Mouse (Mus musculus): Measurements from ENCODE around the gene Ccn5. TPM values are rescaled to one million over a fixed set of nuclear protein-coding genes. Genes with fewer than 3 reads are reported as not detected.

The Ccn5 gene
- total and polyA plus RNA-seq, 2 experiments from 2014 or later: 0.33 to 0.58 TPM

- ATAC-seq: peak; percentile 76; the same call in 1 of the 2 replicates
- Histone ChIP-seq H3K36me3 (ENCODE audit: insufficient read depth, low read length) (no peaks in the 10 kb centered on the region), H3K27ac (no peak overlapping the region), H3K27me3 (ENCODE audit: insufficient read depth, low read length) (no peaks in the 10 kb centered on the region), H3K4me1 (ENCODE audit: insufficient read depth, low read length) (no peaks in the 10 kb centered on the region), H3K9ac (replicated peaks; ENCODE audit: low read length) (no peak overlapping the region), H3K4me2 (ENCODE audit: low read depth, low read length) (no peak overlapping the region), H3K4me3 (ENCODE audit: low read length) (no peak overlapping the region), H3K9me3 (ENCODE audit: low read length) (no peaks in the 10 kb centered on the region)
- WGBS: 44% methylated on average over 3 of the region's 3 CpGs
- TF ChIP-seq CTCF (IDR thresholded peaks at IDR 0.05; ENCODE audit: low read depth): peak; percentile 86
- DNase-seq (ENCODE audit: low spot score): peak; percentile 82
Measured at GRCm38 (mm10) chr2:163787709-163788108, 33.0 kb upstream of the Ccn5 start.

GRCm38 (mm10) chr2:163788484-163788883 is 32.2 kb upstream of the Ccn5 start:
- no peak overlapping the region for H3K4me3 ChIP-seq (ENCODE audit: low read length)
- DNase-seq (ENCODE audit: low spot score): peak; percentile 77
- H3K4me1 ChIP-seq (ENCODE audit: insufficient read depth, low read length): no peaks in the 10 kb centered on the region
- WGBS: 76% methylated on average over 4 of the region's 4 CpGs
- peak; percentile 79 for TF ChIP-seq CTCF (IDR thresholded peaks at IDR 0.05; ENCODE audit: low read depth)
- ATAC-seq: peak; percentile 55; the same call in 1 of the 2 replicates
- no peak overlapping the region for H3K27ac ChIP-seq
- no peaks in the 10 kb centered on the region for H3K9me3 ChIP-seq (ENCODE audit: low read length)
- H3K9ac ChIP-seq (replicated peaks; ENCODE audit: low read length): no peak overlapping the region
- H3K27me3 ChIP-seq (ENCODE audit: insufficient read depth, low read length): no peaks in the 10 kb centered on the region
- no peak overlapping the region for H3K4me2 ChIP-seq (ENCODE audit: low read depth, low read length)
- H3K36me3 ChIP-seq (ENCODE audit: insufficient read depth, low read length): no peaks in the 10 kb centered on the region

- Histone ChIP-seq H3K9me3 (ENCODE audit: low read length) (no peaks in the 10 kb centered on the region), H3K27me3 (ENCODE audit: insufficient read depth, low read length) (no peaks in the 10 kb centered on the region), H3K4me3 (ENCODE audit: low read length) (no peak overlapping the region), H3K36me3 (ENCODE audit: insufficient read depth, low read length) (no peaks in the 10 kb centered on the region), H3K9ac (replicated peaks; ENCODE audit: low read length) (no peak overlapping the region), H3K27ac (no peak overlapping the region), H3K4me1 (ENCODE audit: insufficient read depth, low read length) (0 out of 2 replicates have a peak, but pooled peaks cover 4% of the 10 kb centered on the region), H3K4me2 (ENCODE audit: low read depth, low read length) (no peak overlapping the region)
- no peak for TF ChIP-seq CTCF (IDR thresholded peaks at IDR 0.05; ENCODE audit: low read depth)
- ATAC-seq (no peak), DNase-seq (ENCODE audit: low spot score) (no peak)
- 63% methylated on average over 7 of the region's 7 CpGs for WGBS
Measured at GRCm38 (mm10) chr2:163798411-163798810, 22.2 kb upstream of the Ccn5 start.

GRCm38 (mm10) chr2:163800832-163801231 is 19.8 kb upstream of the Ccn5 start:
- 19% methylated on average over 3 of the region's 3 CpGs for WGBS
- Histone ChIP-seq H3K9me3 (ENCODE audit: low read length) (no peaks in the 10 kb centered on the region), H3K27ac (no peak overlapping the region), H3K4me3 (ENCODE audit: low read length) (no peak overlapping the region), H3K9ac (replicated peaks; ENCODE audit: low read length) (no peak overlapping the region), H3K4me2 (ENCODE audit: low read depth, low read length) (no peak overlapping the region), H3K27me3 (ENCODE audit: insufficient read depth, low read length) (no peaks in the 10 kb centered on the region), H3K4me1 (ENCODE audit: insufficient read depth, low read length) (0 out of 2 replicates have a peak, but pooled peaks cover 4% of the 10 kb centered on the region), H3K36me3 (ENCODE audit: insufficient read depth, low read length) (no peaks in the 10 kb centered on the region)
- no peak for TF ChIP-seq CTCF (IDR thresholded peaks at IDR 0.05; ENCODE audit: low read depth)
- DNase-seq (ENCODE audit: low spot score) (no peak), ATAC-seq (no peak)

GRCm38 (mm10) chr2:163801406-163801805 is 19.3 kb upstream of the Ccn5 start:
- no peak for ATAC-seq
- Histone ChIP-seq H3K9me3 (ENCODE audit: low read length) (no peaks in the 10 kb centered on the region), H3K4me1 (ENCODE audit: insufficient read depth, low read length) (0 out of 2 replicates have a peak, but pooled peaks cover 4% of the 10 kb centered on the region), H3K36me3 (ENCODE audit: insufficient read depth, low read length) (no peaks in the 10 kb centered on the region), H3K9ac (replicated peaks; ENCODE audit: low read length) (no peak overlapping the region), H3K27me3 (ENCODE audit: insufficient read depth, low read length) (no peaks in the 10 kb centered on the region), H3K4me3 (ENCODE audit: low read length) (no peak overlapping the region), H3K4me2 (ENCODE audit: low read depth, low read length) (no peak overlapping the region), H3K27ac (no peak overlapping the region)
- DNase-seq (ENCODE audit: low spot score): no peak
- WGBS: 80% methylated on average over 5 of the region's 5 CpGs
- no peak for TF ChIP-seq CTCF (IDR thresholded peaks at IDR 0.05; ENCODE audit: low read depth)

- WGBS: 80% methylated on average over 5 of the region's 5 CpGs
- Histone ChIP-seq H3K9me3 (ENCODE audit: low read length) (no peaks in the 10 kb centered on the region), H3K4me2 (ENCODE audit: low read depth, low read length) (no peak overlapping the region), H3K9ac (replicated peaks; ENCODE audit: low read length) (no peak overlapping the region), H3K27me3 (ENCODE audit: insufficient read depth, low read length) (no peaks in the 10 kb centered on the region), H3K4me1 (ENCODE audit: insufficient read depth, low read length) (0 out of 2 replicates have a peak, but pooled peaks cover 4% of the 10 kb centered on the region), H3K27ac (no peak overlapping the region), H3K4me3 (ENCODE audit: low read length) (no peak overlapping the region), H3K36me3 (ENCODE audit: insufficient read depth, low read length) (no peaks in the 10 kb centered on the region)
- TF ChIP-seq CTCF (IDR thresholded peaks at IDR 0.05; ENCODE audit: low read depth): no peak
- no peak for ATAC-seq
- DNase-seq (ENCODE audit: low spot score): no peak
Measured at GRCm38 (mm10) chr2:163803838-163804237, 16.8 kb upstream of the Ccn5 start.

GRCm38 (mm10) chr2:163809166-163809565 is 11.5 kb upstream of the Ccn5 start:
- no peaks in the 10 kb centered on the region for H3K4me1 ChIP-seq (ENCODE audit: insufficient read depth, low read length)
- no peak for ATAC-seq
- TF ChIP-seq CTCF (IDR thresholded peaks at IDR 0.05; ENCODE audit: low read depth): no peak
- DNase-seq (ENCODE audit: low spot score): no peak
- no peak overlapping the region for H3K27ac ChIP-seq
- H3K9me3 ChIP-seq (ENCODE audit: low read length): no peaks in the 10 kb centered on the region
- H3K9ac ChIP-seq (replicated peaks; ENCODE audit: low read length): no peak overlapping the region
- H3K36me3 ChIP-seq (ENCODE audit: insufficient read depth, low read length): no peaks in the 10 kb centered on the region
- no peaks in the 10 kb centered on the region for H3K27me3 ChIP-seq (ENCODE audit: insufficient read depth, low read length)
- H3K4me3 ChIP-seq (ENCODE audit: low read length): no peak overlapping the region
- WGBS: 89% methylated on average over 4 of the region's 4 CpGs
- H3K4me2 ChIP-seq (ENCODE audit: low read depth, low read length): no peak overlapping the region
